Mouse (Mus musculus) forebrain, postnatal 0 days (tissue): ENCODE data around the gene Snx29. TPM values are rescaled to one million over a fixed set of nuclear protein-coding genes. Genes with fewer than 3 reads are reported as not detected.

Source experiments
- ATAC-seq: fragments of 200-750 bp; cut with Nextera tagmentation; 2 replicates; pipeline ENCODE4 v1.8.0; 2017; ENCODE audit warnings: mild to moderate bottlenecking, moderate library complexity
- DNase-seq: peaks from one replicate; pipeline ENCODE4 v3.0.0-alpha.2; 2015
- H3K27ac ChIP-seq: fragments of 300-500 bp; sonication (generic); 2 replicates; pipeline ENCODE4 v1.5.1; 2014; ENCODE audit warnings: low read depth, mild to moderate bottlenecking, antibody characterized with exemption, low read length, moderate library complexity, mixed read lengths
- H3K27me3 ChIP-seq: fragments of 300-500 bp; sonication (generic); 2 replicates; pipeline ENCODE4 v1.6.1; 2014; ENCODE audit warnings: mild to moderate bottlenecking, low read length, mixed read lengths; ENCODE audit not compliant: insufficient read depth
- H3K36me3 ChIP-seq: fragments of 300-500 bp; sonication (generic); 2 replicates; pipeline ENCODE4 v1.6.1; 2014; ENCODE audit warnings: mild to moderate bottlenecking, moderate library complexity; ENCODE audit not compliant: insufficient read depth
- H3K4me1 ChIP-seq: fragments of 300-500 bp; sonication (generic); 2 replicates; pipeline ENCODE4 v1.6.1; 2014; ENCODE audit warnings: antibody characterized with exemption; ENCODE audit not compliant: insufficient read depth
- H3K4me2 ChIP-seq: fragments of 300-500 bp; sonication (generic); 2 replicates; pipeline ENCODE4 v1.6.1; 2014; ENCODE audit warnings: low read depth, mild to moderate bottlenecking, moderate library complexity
- H3K4me3 ChIP-seq: fragments of 300-500 bp; sonication (generic); 2 replicates; pipeline ENCODE4 v1.5.1; 2014; ENCODE audit warnings: low read depth, low read length, mixed read lengths
- H3K9ac ChIP-seq: fragments of 300-500 bp; sonication (generic); 2 replicates; pipeline ENCODE4 v1.6.1; 2014; ENCODE audit warnings: mild to moderate bottlenecking
- H3K9me3 ChIP-seq: fragments of 300-500 bp; sonication (generic); 2 replicates; pipeline ENCODE4 v1.6.1; 2016; ENCODE audit warnings: low read length
- CTCF ChIP-seq: sonication (generic); IDR thresholded peaks from 2 replicates; pipeline ENCODE4 v1.5.1; 2016; ENCODE audit warnings: antibody characterized with exemption, control low read depth, low read depth
- WGBS: fragments of 180-500 bp; shearing (Covaris S2); extraction: QIAGEN DNeasy Blood & Tissue Kit; methylation state at CpG from one replicate; pipeline ENCODE4 v1.1.7; 2014; 5-methylcytosine and 5-hydroxymethylcytosine counted together
- polyA plus RNA-seq: library from polyadenylated mRNA; unstranded; fragments of >200 nt; fragmentation: Nextera tagmentation; extraction: Ambion mirVana; gene quantifications from 2 replicates; pipeline ENCODE4 v1.2.1, GENCODE M21; 2015
- total RNA-seq: library from RNA; depleted of rRNA; stranded (reverse); fragments of >200 nt; gene quantifications from 2 replicates; pipeline ENCODE4 v1.2.3, GENCODE M21; 2014

Snx29 gene
- total and polyA plus RNA-seq, 2 experiments from 2014 or later: 5.8 to 20.6 TPM

DNA sequence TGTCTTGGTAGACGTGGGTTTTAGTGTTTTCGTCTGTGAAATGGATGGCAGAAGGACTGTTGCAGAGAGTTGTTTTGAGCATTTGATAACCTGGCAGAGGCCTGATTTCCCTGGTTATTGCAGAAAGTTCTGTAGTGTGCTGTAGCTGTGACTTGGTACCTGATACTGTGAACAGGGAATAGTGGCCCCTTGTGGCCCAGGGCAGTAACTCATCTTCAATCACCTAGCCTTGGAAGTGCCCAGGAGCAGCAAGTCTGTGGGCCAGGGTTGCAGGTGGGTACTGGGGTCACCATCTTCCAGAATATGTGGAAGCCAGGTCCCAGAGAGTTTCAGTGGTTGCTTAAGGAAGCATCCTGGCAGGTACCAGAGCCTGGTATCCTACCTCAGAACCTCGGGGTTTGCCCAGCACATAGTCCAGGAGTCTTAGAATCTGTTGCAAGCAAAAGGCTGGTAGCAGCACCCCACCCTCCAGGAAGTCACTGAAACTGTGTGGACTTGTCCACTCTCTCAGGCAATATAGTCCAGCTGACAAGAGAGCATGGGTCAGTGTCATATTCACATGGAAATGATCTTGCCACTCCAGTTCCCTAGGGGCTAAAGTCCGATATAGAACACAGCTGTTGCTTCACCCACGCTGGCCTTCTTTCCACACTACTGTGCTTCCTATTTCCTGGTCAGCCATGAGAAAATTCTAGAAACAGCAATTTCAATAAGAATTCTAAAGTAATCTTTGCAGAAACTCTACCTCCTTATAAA is 281.1 kb downstream of the Snx29 start:
- no peaks in the 10 kb centered on the region for H3K27me3 ChIP-seq
- no peaks in the 10 kb centered on the region for H3K4me1 ChIP-seq
- H3K9ac ChIP-seq: no peak overlapping the region
- no peaks in the 10 kb centered on the region for H3K9me3 ChIP-seq
- H3K36me3 ChIP-seq: no peaks in the 10 kb centered on the region
- DNase-seq (no peak), ATAC-seq (no peak)
- 86% methylated on average over 5 of the region's 5 CpGs for WGBS
- no peak overlapping the region for H3K4me3 ChIP-seq
- no peak overlapping the region for H3K27ac ChIP-seq
- no peak overlapping the region for H3K4me2 ChIP-seq
- TF ChIP-seq CTCF: peak; percentile 62

DNA sequence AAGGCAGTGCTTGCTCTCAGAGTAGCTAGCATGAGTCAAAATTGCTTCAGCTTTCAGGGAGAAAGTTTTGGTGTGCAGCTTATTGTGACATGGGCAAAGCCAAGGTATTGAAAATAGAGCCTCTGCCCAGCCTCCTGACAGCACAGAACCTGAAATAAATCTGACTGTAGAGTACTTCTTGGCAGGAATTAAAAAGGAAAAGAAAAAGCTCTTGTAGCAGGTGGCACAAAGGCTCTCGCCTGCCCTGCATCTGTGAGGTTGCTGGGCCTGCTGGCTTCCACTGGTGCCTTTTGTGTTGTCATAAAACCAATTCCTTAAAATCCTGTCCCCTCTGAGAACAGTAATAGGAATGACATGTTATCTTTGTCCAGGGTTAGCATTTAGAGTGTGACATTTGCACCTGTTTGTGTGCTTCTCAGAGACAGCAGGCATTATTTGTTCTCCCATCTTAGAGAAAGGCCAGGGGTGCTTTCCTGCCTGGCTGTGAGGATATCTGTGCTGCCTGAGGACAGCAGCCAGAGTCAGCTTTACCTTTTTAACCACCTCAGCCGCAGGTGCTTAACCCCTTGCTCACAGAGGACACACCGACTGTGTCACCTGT is 289.9 kb downstream of the Snx29 start:
- DNase-seq: no peak

DNA sequence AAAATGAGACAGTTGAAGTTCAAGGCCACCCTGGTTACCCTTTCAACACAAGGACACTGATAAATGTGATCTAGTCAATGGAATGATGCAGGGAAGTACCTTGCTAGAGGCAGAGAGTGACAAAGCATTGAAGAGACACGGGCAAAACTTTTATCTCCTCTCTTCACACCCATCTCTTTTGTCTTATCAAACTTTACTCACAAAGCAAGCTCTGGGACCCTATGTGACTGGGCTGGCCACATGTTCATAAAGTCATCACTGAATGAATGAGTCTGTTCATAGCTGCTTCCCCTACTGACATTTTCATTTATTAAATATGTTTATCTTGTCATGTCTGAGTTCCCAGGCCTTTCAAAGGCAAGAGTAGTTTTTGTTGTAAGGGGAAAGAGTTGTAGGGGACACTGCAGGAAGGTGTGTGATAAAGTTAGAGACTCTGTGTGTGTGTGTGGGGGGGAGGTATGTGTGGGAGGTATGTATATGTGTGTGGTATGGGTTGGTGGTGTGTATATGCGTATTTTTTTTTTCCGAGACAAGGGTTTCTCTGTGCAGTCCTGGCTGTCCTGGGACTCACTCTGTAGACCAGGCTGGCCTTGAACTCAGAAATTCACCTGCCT is 291.8 kb downstream of the Snx29 start:
- ATAC-seq (no peak), DNase-seq (no peak)
- H3K27me3 ChIP-seq: no peaks in the 10 kb centered on the region
- no peak overlapping the region for H3K27ac ChIP-seq
- H3K9me3 ChIP-seq: no peaks in the 10 kb centered on the region
- H3K36me3 ChIP-seq: no peaks in the 10 kb centered on the region
- no peak overlapping the region for H3K4me2 ChIP-seq
- H3K4me1 ChIP-seq: no peaks in the 10 kb centered on the region
- TF ChIP-seq CTCF: no peak
- 89% methylated on average over 3 of the region's 3 CpGs for WGBS
- H3K9ac ChIP-seq: no peak overlapping the region
- H3K4me3 ChIP-seq: no peak overlapping the region

More for the DNA sequence above, 289.9 kb downstream of the Snx29 start:
- H3K27ac ChIP-seq: no peak overlapping the region
- H3K4me2 ChIP-seq: no peak overlapping the region
- 72% methylated on average over 3 of the region's 3 CpGs for WGBS
- no peak for TF ChIP-seq CTCF
- H3K36me3 ChIP-seq: no peaks in the 10 kb centered on the region
- no peaks in the 10 kb centered on the region for H3K9me3 ChIP-seq
- H3K9ac ChIP-seq: no peak overlapping the region
- H3K4me1 ChIP-seq: no peaks in the 10 kb centered on the region
- ATAC-seq: no peak
- no peak overlapping the region for H3K4me3 ChIP-seq
- H3K27me3 ChIP-seq: no peaks in the 10 kb centered on the region

DNA sequence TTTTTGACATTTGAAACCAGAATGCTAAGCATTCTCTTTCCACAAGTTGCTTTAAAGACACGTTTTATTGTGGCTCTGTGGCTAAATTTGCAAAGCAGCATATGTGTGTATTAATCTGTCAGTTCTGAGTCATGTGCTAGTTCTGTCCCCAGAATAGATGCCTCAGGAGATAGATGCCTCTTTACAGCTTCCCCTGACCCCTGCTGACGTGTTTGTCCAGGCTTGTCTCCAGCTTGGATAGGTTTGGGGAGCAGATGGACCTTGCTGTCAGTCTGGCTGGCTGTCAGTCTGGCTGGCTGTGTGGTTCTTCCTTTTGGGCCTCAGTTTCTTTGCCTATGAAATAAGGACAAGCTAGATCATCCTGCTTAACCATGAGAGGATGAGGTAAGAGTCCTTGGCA is 292.9 kb downstream of the Snx29 start:
- no peak for DNase-seq
- Histone ChIP-seq H3K4me2 (no peak overlapping the region), H3K9ac (no peak overlapping the region), H3K4me1 (no peaks in the 10 kb centered on the region), H3K9me3 (no peaks in the 10 kb centered on the region), H3K27me3 (no peaks in the 10 kb centered on the region), H3K4me3 (no peak overlapping the region), H3K27ac (no peak overlapping the region), H3K36me3 (no peaks in the 10 kb centered on the region)
- TF ChIP-seq CTCF: no peak
- 63% methylated on average over 2 of the region's 2 CpGs for WGBS
- no peak for ATAC-seq

DNA sequence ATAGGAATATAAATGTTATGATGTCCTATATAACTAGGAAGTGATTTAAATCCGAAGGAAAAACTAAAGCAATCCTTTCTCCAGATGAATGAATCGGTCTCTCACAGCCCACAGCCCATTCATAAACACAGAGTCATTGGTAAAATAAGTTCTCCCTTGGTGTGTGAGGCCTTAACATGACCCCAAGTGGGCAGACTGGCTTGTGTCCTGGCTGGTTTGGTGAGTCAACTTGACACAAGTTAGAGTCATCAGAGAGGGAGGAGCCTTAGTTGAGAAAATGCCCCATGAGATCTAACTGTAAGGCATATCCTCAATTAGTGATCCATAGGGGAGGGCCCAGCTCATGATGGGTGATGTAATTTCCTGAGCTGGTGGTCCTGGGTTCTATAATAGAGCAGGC is 297.2 kb downstream of the Snx29 start:
- H3K9ac ChIP-seq: no peak overlapping the region
- H3K27ac ChIP-seq: no peak overlapping the region
- no peaks in the 10 kb centered on the region for H3K36me3 ChIP-seq
- no peaks in the 10 kb centered on the region for H3K9me3 ChIP-seq
- 94% methylated on average over 2 of the region's 2 CpGs for WGBS
- DNase-seq: no peak
- H3K27me3 ChIP-seq: no peaks in the 10 kb centered on the region
- ATAC-seq: no peak
- no peak overlapping the region for H3K4me2 ChIP-seq
- no peak for TF ChIP-seq CTCF
- H3K4me3 ChIP-seq: no peak overlapping the region
- H3K4me1 ChIP-seq: no peaks in the 10 kb centered on the region

DNA sequence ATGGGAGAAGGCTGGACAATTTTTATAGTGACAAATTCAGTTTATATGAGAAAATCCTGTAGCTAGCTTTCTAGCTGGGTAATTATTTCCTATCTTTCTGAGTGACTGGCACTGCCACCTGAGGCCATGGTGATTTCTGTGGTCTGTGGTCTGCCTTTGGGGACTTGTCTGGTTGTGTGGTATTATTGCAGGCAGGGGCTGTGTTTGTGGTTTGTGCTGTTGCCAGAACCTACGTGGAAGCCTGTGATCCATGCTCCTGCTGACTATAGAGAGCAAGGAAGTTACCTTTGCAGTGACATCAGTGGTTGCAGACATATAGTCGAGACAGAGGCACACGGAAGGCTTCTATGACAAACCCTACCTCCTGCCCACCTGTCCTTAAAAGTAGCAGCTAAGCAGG is 298.3 kb downstream of the Snx29 start:
- no peak for TF ChIP-seq CTCF
- no peak overlapping the region for H3K27ac ChIP-seq
- no peak for ATAC-seq
- no peaks in the 10 kb centered on the region for H3K4me1 ChIP-seq
- no peaks in the 10 kb centered on the region for H3K9me3 ChIP-seq
- 88% methylated on average over 3 of the region's 3 CpGs for WGBS
- H3K4me2 ChIP-seq: no peak overlapping the region
- no peak for DNase-seq
- no peaks in the 10 kb centered on the region for H3K36me3 ChIP-seq
- no peak overlapping the region for H3K9ac ChIP-seq
- H3K4me3 ChIP-seq: no peak overlapping the region
- no peaks in the 10 kb centered on the region for H3K27me3 ChIP-seq

DNA sequence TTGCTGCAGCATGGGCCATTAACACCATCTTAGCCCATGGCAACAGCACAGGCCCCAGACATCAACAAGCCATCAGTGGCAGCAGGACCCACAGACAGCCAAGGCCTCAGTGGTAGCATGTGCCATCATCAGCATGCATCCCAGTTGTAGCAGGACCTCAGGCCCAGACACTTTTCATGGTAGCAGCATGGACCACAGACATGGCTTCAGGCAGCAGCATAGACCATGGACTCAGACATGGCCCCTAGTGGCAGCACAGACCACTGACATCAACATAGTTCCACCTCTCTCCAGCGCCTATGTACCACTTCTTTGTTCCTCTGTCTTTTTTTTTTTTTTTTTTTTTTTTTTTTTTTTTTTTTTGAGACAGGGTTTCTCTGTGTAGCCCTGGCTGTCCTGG is 299.0 kb downstream of the Snx29 start:
- Histone ChIP-seq H3K4me2 (no peak overlapping the region), H3K4me3 (no peak overlapping the region), H3K27me3 (no peaks in the 10 kb centered on the region), H3K27ac (no peak overlapping the region), H3K9ac (no peak overlapping the region), H3K9me3 (no peaks in the 10 kb centered on the region), H3K36me3 (no peaks in the 10 kb centered on the region), H3K4me1 (no peaks in the 10 kb centered on the region)
- TF ChIP-seq CTCF: no peak
- WGBS: 71% methylated on average over 1 of the region's 1 CpGs
- ATAC-seq: no peak
- DNase-seq: no peak
